Mouse (Mus musculus) right cerebral cortex, postnatal 14 days (tissue): ENCODE results near the gene Pkd1.

ENCODE experiments used
- DNase-seq: peaks from one replicate; pipeline ENCODE4 v3.0.0; 2022

Pkd1 gene

DNA sequence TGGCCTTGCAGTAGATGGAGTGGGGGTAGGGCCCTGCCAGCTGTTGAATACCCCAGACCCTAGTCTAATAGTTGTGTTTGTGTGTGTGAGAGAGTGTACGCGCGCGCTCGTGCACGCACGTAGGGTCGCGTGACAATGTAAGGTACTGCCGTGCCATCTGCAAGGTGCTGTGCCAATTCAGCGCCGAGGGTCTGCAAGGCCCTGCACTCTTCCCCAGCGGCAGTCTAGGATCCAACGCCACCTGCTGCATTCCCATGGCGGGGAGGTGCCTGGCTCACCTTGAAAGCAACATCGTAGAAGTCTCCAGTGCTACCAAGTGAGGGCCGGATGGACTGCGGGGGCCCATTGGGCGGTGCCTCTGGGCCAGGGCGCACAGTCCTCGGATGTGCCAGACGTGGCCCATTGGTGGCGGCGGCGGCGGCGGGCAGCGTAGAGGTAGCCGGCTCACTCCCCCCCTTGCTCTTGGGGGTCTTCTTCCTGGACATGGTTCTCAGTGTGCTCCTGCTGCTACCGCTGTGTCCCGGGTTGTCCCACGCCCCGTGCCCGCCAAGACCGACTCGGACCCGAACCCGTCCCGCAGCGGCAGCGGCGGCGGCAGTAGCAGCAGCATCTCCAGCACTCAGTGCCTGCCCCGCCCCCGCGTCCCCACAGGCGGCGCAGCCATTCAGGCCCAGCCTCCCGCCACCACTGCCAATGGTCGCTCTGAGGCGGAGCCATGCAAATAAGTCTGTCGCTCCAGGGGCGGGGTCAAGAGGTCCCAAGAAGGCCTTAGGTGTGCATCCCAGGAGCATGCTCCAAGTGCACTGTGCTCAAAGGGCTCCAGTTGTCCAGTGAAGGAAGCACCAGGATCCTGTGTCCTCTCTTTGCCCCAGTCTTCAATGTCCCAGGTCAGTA is 16.3 kb upstream of the Pkd1 start:
- DNase-seq = peak; percentile 86

DNA sequence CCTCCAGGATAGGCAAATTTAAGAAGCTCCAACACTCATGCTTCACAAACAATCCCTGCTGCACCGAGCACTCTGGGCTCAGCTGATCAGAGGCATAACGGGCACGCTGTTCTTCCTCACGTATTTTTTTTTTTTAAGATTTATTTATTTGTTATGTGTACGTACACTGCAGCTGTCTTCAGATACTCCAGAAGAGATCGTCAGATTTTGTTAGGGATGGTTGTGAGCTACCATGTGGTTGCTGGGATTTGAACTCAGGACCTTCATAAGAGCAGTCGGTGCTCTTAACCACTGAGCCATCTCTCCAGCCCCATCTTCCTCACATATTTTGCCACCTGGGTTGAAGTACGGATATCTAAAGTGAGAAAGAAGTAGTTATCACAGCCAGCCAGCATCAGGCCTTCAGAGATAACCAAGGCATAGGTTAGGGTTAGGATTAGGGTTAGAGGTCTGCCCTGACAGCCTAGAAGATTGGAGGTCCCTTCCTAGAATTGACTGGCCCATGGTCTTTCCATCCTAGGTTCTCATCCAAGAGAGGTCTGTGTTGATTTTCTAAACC is 15.4 kb upstream of the Pkd1 start, which contains the start of gene Rab26:
Gene Rab26, minus strand, starts transcription at position 51 of the 559 bp plus-strand sequence.
- DNase-seq = no peak

DNA sequence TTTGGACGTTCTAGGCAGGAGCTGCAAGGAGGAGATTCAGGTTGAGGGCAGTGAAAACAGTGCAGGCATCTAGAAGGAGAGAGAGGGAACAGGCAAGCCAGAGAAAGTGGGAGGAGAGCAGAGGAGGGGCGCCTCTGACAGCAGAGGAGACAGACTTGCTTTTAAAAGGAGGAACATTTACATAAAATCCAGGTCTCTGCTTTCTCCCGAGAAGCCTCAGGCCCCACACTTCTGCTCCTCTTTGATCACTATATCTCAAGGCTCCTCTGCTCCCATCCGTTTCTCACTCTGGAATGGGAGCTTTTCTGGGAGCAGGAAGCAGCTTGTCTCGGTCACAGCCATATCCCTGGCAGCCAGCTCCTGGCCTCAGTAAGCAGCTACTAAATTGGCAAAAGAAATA is 14.3 kb upstream of the Pkd1 start:
- no peak for DNase-seq

DNA sequence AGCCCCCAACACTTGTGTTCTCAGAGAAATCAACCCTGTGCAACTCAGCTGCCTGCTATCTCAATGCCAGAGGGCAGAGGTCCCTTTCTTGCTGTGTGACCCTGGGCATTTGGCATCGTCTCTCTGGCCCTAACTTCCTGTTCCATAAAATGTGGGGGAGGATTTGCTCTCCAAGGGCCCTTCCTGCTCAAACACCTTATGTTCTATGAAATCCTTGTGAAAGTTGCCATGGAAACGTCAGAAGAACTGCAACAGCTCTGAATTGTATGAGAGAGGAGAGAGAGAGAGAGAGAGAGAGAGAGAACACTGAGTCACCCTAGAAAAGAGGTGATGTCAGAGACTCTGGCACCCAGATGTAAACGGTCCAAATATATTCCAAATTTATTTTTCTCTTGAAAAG is 12.1 kb upstream of the Pkd1 start:
- DNase-seq = no peak

DNA sequence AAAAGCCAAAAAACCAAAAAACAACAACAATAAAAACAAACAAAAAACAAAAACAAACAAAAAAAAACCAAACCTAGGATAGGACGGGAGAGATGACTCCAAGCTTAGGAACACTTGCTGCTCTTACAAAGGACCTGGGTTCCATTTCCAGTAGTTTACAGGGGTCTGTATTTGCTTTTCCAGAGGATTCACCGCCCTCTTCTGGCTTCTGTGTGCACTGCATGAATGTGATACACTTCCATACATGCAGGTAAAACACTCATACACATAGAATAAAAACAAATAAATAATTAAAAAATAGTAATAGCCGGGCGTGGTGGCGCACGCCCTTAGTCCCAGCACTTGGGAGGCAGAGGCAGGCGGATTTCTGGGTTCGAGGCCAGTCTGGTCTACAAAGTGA is 10.7 kb upstream of the Pkd1 start:
- DNase-seq = peak; percentile 62

DNA sequence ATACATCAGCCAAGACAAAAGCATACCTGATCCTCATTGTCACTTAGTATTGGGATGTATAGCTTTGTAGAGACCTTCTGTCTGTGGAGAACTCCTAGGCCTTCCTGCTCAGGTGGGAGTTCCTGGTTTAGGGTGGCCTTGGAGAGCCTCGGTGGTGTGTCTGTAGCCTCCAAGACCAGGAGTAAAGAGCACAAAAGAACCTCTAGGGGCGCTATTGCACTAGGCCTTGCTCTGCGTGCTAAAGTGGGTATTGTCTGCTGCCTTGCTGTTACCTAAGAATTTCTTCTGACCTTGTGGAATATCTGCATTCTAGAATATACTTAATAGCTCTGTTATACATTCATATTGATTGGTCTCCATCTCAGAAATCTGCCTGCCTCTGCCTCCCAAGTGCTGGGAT is 9.3 kb upstream of the Pkd1 start:
- no peak for DNase-seq

DNA sequence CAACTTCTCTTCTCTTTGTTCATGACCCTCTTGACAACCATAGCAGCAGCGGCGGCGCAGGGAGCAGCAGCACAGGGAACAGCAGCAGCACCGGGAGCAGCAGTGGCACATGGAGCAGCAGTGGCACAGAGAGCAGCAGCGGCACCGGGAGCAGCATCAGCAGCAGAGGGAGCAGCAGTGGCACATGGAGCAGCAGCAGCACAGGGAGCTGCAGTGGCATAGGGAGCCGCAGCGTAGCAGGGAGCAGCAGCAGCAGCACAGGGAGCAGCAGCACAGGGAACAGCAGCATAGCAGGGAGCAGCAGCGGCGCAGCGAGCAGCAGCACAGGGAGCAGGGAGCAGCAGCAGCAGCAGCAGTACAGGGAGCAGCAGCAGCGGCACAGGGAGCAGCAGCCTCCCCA is 5.0 kb upstream of the Pkd1 start:
- DNase-seq = no peak

DNA sequence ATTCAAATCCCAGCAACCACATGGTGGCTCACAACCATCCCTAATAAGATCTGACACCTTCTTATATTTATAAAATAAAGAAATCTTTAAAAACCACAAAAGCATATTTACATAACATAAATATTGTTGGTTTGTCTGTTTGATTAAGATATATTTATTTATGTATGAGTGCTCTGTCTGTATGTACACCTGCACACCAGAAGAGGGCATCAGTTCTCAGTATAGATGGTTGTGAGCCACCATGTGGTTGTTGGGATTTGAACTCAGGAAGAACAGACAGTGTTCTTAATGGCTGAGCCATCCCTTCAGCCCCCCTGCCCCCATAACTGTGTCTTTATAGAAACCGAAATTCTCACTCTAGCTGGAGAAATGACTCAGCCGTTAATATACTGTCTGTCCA is 4.4 kb upstream of the Pkd1 start:
- no peak for DNase-seq

DNA sequence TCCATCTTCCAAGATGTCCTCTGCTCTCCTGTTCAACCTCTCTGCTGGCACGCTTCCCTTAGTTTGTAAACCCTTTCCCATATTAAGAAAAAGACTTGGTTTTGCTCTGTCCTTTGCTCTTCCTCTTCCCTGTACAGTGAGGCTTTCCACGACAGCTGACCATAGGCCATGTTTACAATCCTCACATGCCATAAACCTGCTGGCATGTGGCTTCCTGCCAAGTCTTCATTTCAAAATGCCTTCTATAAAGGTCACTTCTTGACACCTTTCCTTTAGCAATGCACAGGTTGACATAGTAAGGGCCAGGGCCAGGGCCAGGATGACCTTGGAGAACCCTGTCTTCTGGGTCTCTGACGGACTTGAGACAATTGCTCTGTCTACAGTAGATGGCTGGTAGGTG is 3.4 kb upstream of the Pkd1 start:
- no peak for DNase-seq

DNA sequence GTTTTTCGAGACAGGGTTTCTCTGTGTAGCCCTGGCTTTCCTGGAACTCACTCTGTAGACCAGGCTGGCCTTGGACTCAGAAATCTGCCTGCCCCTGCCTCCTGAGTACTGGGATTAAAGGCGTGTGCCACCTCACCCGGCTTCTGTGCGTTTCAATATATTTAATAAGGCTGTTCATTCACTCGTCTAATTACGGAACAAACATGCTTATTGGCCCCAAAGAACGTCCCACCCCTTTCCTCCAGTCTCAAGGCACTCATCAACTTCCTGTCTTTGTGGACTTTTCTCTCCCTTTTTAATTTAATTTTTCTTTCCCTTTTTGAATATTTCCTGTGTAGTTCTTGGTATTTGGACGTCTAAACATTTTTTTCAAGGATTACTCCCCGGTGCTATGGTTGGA is 1.2 kb upstream of the Pkd1 start:
- DNase-seq = no peak

DNA sequence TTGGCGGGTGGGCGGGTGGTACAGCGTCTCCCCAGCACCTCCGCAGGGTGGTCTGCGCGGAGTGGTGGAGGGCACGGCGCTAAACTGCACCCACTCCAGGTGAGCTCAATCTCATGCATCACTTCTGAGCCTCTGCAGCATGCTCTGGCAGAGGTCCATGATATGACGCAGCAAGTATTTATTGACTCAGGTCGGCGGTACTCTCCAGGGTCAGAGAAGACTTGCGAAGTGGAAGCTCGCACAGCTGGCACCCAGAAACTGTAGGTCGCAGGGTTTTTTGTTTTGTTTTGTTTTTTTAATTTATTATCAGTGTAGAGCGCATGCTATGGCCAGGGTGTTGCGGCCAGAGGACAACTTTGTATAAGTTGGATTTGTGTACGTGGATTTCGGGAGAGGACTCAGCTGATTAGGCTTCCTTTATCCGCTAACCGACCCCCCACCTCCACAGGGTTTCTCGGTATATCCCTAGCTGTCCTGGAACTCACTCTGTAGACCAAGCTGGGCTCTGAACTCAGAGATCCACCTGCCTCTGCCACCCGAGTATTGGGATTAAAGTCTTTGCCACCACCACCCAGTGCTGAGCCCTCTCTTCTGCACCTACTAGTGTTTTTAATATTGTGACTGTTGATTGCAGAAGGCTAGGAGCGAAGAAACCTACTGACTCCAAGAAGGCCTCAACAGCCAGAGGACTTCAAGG is 565 bp upstream of the Pkd1 start:
- no peak for DNase-seq

DNA sequence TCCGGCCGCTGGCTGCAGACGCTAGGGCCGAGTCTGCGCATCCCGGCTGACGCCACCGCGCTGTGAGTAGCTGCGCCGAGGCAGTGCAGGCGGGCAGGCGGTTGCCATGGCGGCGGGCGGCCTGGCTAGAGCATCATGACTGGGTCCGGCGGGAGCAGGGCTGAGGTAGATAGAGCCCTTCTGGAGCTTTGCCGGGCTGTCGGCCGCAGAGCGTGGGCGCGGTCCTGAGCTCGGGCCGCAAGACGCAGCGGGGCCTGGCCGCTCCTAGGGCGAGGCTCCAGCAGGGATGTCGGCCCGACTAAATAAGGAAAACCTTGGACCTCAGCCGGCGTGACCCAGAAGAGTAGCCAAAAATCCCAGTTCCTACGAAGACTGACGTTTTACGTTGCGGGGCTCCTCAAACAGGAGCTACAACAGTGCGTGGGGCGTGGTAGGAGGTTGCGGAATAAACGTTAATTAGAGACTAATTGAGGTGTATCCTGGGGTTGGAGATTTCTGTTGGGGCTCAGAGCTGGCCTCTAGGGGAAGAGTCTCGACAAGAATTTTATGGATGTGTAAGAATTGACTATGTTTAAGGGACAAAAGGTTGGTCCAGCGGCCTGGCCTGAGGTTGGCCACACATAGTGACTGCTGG is 899 bp downstream of the Pkd1 start:
- peak; percentile 81 for DNase-seq

DNA sequence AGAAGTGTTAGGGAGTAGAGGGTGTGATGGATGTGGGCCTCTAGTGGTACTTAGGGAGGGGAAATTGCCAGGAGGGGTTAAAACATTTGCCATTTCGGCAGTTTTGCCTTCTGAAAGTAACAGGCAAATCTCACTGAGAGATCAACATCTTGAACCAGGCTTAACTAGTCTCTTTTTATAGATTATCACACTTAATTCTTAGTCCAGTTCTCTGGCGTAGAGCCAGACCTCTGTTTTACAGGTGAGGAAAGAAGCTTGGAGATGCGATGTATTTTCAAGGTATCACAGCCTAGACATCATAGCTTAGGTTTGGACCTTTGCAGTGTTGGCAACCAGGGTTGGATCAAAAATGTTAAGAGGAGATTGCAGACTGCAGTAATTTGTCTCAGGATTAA is 1.4 kb downstream of the Pkd1 start:
- DNase-seq = no peak

DNA sequence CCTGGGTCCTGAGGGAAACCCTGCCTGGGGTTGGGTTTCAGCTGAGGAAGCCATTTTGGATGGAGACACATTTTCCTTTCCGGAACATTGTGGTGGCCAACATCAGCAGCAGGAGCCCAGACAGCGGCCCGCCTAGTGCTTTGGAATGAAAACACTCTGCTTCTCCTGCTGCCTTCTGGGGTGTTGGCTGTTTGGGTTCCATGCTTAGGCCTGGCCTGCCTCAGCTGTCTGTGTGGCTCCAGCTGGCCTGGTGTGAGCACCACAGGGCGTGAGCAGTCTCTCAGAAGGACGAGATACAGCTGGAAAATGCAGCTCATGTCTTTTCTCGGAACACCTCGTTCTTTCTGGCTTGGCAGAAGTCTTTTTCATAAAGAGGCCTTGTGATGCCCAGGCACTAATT is 7.5 kb downstream of the Pkd1 start:
- DNase-seq = no peak

DNA sequence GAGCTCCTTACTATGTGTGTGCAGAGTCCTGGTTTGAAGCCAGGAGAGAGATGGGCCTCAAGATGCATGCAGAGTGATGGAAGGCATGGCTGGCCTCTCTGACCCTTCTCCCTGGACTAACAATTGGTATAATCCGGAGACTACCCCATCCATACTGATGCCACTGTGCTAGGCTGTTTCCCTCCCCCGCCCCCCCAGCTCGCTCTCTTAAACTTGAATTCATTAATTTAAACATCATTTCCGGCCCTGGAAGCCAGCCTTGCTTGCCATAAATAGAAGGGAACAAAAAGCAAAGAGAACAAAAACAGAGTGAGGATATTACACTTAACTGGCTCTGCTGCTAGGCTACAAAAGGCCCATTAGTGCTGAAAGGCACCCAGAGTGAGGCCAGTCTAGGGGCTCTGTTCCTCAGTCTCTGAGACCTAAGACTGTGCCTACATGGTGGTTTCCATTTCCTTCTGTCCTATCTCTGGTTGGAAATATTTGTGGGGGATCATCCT is 9.0 kb downstream of the Pkd1 start:
- DNase-seq = no peak

DNA sequence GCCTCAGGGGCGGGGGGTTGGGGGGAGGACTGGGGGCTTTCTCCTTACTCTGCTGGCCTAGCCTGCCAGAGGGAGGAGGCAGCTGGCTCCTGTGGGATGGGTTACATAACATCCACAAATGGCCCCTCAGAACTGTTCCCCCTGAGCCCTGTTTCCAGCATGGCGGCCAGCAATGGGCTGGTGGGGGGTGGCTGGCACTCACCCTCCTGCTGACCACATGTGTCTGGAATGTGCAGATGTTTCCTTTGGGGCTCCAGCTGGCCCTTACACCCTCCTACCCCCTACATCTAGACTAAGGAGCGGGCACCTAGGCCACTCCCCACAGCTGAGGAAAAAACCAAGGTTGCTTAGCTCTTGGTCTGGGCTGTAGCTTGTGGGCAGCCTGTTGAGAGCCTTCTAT is 9.5 kb downstream of the Pkd1 start:
- DNase-seq = no peak

DNA sequence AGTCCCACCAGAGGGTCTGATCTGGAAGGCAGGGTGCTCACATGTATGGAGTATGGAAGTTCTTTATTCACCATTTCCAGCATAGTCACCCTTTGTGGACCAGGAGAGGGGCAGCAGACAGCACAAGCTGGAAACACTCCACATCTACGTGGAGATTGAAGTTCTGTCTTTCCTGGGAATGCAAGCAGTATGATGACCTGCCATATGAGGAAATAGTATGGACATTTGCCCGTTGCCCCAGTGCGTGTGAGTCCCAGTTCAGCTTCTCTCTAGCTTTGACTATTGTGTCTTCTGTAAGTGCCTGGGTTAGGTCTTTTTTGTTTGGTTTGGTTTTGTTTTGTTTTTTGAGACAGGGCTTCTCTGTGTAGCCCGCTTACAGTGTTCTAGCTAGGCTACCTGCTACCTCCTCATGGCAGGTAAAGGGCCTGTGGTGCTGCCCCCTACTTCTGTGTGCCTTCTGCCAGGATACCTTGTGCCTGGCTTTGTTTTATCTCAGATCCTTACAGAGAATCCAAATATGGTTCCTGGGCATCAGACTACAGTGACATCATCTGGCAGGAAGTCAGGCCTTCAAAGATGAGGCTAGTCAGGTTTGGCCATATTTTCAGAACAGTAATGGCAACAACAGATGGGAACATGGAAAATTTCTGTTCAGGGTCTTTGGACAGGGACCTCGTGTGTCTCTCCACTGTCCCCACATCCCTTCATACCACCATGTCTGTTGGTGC is 10.8 kb downstream of the Pkd1 start:
- no peak for DNase-seq

DNA sequence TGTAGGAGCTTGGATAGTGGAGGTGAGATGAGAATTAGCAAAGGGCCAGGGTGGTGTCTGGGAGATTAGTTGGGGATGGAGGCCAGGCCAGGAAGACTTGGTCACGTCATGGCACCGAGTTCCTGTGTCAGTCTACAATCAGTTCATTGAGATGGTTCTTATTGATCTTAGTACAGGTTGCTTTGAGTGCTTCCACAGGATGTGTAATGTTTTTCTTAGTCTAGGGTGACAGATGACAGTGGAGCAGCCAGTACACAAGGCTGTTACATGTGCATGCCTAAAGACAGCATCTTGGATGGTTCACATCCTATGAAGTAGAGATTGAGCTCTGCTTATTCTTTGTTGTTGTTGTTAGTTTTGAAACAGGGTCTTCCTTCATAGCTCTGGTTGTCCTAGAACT is 12.0 kb downstream of the Pkd1 start:
- DNase-seq = no peak

DNA sequence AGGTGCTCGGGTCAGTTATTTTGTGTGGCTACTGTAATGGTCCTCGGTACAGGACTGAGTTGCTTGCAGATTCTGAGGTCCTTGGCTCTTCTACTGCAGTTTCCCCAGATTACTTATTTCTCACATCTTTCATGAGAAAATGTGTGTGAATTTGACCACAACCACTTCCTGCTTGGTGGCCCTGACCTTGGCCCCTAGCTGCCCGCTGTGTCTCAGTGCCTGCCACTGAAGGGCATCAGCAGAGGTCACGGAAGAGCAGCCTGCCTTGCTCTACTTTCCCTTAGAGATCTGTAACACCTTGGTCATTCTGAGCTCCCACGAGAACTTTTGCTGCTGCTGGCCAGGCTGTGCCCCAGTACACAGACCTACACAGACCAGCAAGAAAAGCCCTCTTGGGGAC is 14.0 kb downstream of the Pkd1 start:
- DNase-seq = no peak

DNA sequence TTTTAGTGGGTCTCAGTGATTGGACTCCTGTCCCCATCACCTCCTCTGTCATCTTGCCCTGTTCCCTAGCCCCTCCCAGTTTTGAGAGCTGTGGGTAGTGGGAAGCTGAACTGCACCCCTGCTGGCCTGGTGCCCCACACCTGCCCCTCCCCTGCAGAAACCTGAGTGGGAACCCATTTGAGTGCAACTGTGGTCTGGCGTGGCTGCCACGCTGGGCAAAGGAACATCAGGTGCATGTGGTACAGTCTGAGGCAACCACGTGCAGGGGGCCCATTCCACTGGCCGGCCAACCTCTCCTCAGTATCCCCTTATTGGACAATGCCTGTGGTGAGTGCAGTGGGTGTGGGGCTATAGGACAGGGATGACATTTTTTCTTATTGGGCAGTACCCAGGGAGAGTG is 14.8 kb downstream of the Pkd1 start:
- no peak for DNase-seq

DNA sequence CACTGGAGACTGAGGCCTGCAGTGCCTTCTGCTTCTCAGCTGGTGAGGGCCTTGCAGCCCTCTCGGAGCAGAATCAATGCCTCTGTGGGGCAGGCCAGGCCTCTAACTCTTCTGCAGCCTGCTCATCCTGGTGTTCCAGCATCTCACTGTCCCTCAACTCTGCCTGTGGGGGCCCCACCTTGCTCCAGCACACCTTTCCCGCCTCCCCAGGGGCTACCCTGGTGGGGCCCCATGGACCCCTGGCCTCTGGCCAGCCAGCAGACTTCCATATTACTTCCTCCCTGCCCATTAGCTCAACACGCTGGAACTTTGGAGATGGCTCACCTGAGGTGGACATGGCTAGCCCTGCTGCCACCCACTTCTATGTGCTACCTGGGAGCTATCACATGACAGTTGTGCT is 15.5 kb downstream of the Pkd1 start:
- DNase-seq = no peak

DNA sequence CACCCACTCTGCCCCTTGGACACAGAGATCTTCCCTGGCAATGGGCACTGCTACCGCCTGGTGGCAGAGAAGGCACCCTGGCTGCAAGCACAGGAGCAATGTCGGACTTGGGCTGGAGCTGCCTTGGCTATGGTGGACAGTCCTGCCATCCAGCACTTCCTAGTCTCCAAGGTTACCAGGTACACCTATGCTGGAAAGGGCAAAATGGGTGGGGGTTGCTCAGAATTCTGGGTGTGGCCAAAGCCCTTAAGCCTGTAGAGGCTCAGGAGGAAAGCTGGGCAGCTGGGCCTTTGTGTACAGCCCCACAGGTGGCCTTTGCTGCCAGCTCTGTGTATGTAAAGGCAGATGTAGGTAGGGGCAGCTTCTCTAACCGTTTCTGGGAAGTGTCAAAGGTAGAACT is 16.2 kb downstream of the Pkd1 start:
- DNase-seq = no peak
